Mouse (Mus musculus): ENCODE measurements around the gene Tnfsf9.

DNA sequence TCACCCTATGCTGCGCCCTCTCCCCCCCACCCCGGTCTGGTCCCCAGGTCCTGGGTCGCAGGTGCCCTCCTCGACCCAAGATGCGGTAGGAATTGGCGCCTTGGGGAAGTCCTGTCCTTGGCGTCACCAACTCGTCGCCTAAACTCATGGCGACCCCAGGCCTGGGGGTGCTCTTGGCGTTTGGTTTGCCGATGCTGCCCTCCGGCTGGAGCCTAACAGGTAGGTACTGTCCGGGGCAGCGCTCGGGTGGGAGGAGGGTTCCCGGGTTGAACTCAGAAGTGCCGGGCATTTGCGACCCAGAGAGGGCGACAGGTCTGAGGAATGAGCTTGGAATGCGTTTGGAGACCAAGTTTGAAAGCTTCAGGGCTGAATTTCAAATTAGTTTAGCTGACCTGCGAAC is 42.6 kb upstream of the Tnfsf9 start:
- TF ChIP-seq CTCF (IDR thresholded peaks at IDR 0.05; ENCODE audit: borderline replicate concordance, insufficient read depth, low read depth, low read length) (no peak), POLR2A (IDR thresholded peaks at IDR 0.05; ENCODE audit: borderline replicate concordance, insufficient read depth, low read length) (no peak)

Measured in cerebellum, adult 2 months (tissue).